Mouse (Mus musculus) cerebellum, adult 11 months (tissue): Measurements from ENCODE around the gene Klc1.
A peak's percentile ranks its signal among the peaks of the same experiment; 100 is the strongest.

ENCODE experiments used
- DNase-seq: peaks from one replicate; pipeline ENCODE4 v3.0.0; 2022

Gene Klc1

GRCm38 (mm10) chr12:111774156-111774555, 15.5 kb downstream of the Klc1 start:
- no peak for DNase-seq

GRCm38 (mm10) chr12:111774845-111775244, 16.2 kb downstream of the Klc1 start:
- DNase-seq: no peak

- no peak for DNase-seq
Measured at GRCm38 (mm10) chr12:111777919-111778318, 19.3 kb downstream of the Klc1 start.

GRCm38 (mm10) chr12:111779544-111779943, 20.9 kb downstream of the Klc1 start:
- DNase-seq: no peak

GRCm38 (mm10) chr12:111785174-111785573, 26.5 kb downstream of the Klc1 start:
- DNase-seq: no peak

- DNase-seq: no peak
Measured at GRCm38 (mm10) chr12:111787015-111787414, 28.4 kb downstream of the Klc1 start.

GRCm38 (mm10) chr12:111790090-111790489, 31.4 kb downstream of the Klc1 start:
- DNase-seq: no peak

- DNase-seq: no peak
Measured at GRCm38 (mm10) chr12:111790631-111791030, 32.0 kb downstream of the Klc1 start.

- no peak for DNase-seq
Measured at GRCm38 (mm10) chr12:111791474-111792104, 32.9 kb downstream of the Klc1 start.

GRCm38 (mm10) chr12:111794102-111794501, 35.5 kb downstream of the Klc1 start:
- DNase-seq: no peak

GRCm38 (mm10) chr12:111794526-111795179, 36.0 kb downstream of the Klc1 start:
- no peak for DNase-seq

- DNase-seq: peak; percentile 55
Measured at GRCm38 (mm10) chr12:111795180-111795895, 36.7 kb downstream of the Klc1 start.

GRCm38 (mm10) chr12:111797251-111797650, 38.6 kb downstream of the Klc1 start:
- no peak for DNase-seq

- DNase-seq: no peak
Measured at GRCm38 (mm10) chr12:111798493-111798892, 39.8 kb downstream of the Klc1 start.

GRCm38 (mm10) chr12:111800459-111801183, 42.0 kb downstream of the Klc1 start:
- DNase-seq: no peak

GRCm38 (mm10) chr12:111803538-111803937, 44.9 kb downstream of the Klc1 start:
- no peak for DNase-seq

GRCm38 (mm10) chr12:111808775-111809174, 50.1 kb downstream of the Klc1 start:
- DNase-seq: no peak

GRCm38 (mm10) chr12:111809762-111810161, 51.1 kb downstream of the Klc1 start:
- peak; percentile 63 for DNase-seq

- DNase-seq: no peak
Measured at GRCm38 (mm10) chr12:111812075-111812474, 53.4 kb downstream of the Klc1 start.

GRCm38 (mm10) chr12:111812611-111813010, 54.0 kb downstream of the Klc1 start:
- DNase-seq: peak; percentile 32

GRCm38 (mm10) chr12:111813111-111813765, 54.6 kb downstream of the Klc1 start:
- DNase-seq: peak; percentile 41

- peak; percentile 98 for DNase-seq
Measured at GRCm38 (mm10) chr12:111813766-111814617, 55.3 kb downstream of the Klc1 start, which contains the start of the genes Xrcc3 and Zfyve21. TSS of gene Xrcc3 (minus strand) at chr12:111813873. TSS of gene Zfyve21 (plus strand) at chr12:111814170.
